Mouse (Mus musculus) lung, postnatal 0 days (tissue): ENCODE measurements around the gene Usp31. TPM values are rescaled to one million over a fixed set of nuclear protein-coding genes. Genes with fewer than 3 reads are reported as not detected.
A peak's percentile ranks its signal among the peaks of the same experiment; 100 is the strongest.

Source experiments
- ATAC-seq: fragments of 200-750 bp; cut with Nextera tagmentation; 2 replicates; pipeline ENCODE4 v1.8.0; 2017; ENCODE audit warnings: moderate library complexity
- DNase-seq: peaks from one replicate; pipeline ENCODE4 v3.0.0-alpha.2; 2016; ENCODE audit warnings: low spot score
- H3K27ac ChIP-seq: fragments of 300-500 bp; sonication (generic); 2 replicates; pipeline ENCODE4 v1.5.1; 2014; ENCODE audit warnings: antibody characterized with exemption, mild to moderate bottlenecking, low read length, mixed read lengths
- H3K27me3 ChIP-seq: fragments of 300-500 bp; sonication (generic); replicated peaks from 2 replicates; pipeline ENCODE4 v1.6.1; 2014; ENCODE audit warnings: low read length, mixed read lengths; ENCODE audit not compliant: insufficient read depth
- H3K36me3 ChIP-seq: fragments of 300-500 bp; sonication (generic); 2 replicates; pipeline ENCODE4 v1.6.1; 2014; ENCODE audit warnings: low read length, mixed read lengths; ENCODE audit not compliant: insufficient read depth
- H3K4me1 ChIP-seq: fragments of 300-500 bp; sonication (generic); 2 replicates; pipeline ENCODE4 v1.6.1; 2014; ENCODE audit warnings: antibody characterized with exemption, low read depth, low read length, mixed read lengths; ENCODE audit not compliant: insufficient read depth
- H3K4me2 ChIP-seq: fragments of 300-500 bp; sonication (generic); replicated peaks from 2 replicates; pipeline ENCODE4 v1.6.1; 2014; ENCODE audit warnings: low read depth, mild to moderate bottlenecking, low read length, moderate library complexity, mixed read lengths
- H3K4me3 ChIP-seq: fragments of 300-500 bp; sonication (generic); 2 replicates; pipeline ENCODE4 v1.5.1; 2014; ENCODE audit warnings: low read depth, low read length
- H3K9ac ChIP-seq: fragments of 300-500 bp; sonication (generic); replicated peaks from 2 replicates; pipeline ENCODE4 v1.6.1; 2014; ENCODE audit warnings: low read depth, mild to moderate bottlenecking
- H3K9me3 ChIP-seq: fragments of 300-500 bp; sonication (generic); 2 replicates; pipeline ENCODE4 v1.6.1; 2016; ENCODE audit warnings: low read length, mixed read lengths
- CTCF ChIP-seq: IDR thresholded peaks from 2 replicates; pipeline ENCODE4 v1.5.1; 2016; ENCODE audit warnings: antibody characterized with exemption, mild to moderate bottlenecking
- EP300 ChIP-seq: IDR thresholded peaks from 2 replicates; pipeline ENCODE4 v1.6.1; 2016; ENCODE audit warnings: antibody characterized with exemption, mild to moderate bottlenecking, control low read depth
- WGBS: fragments of 180-500 bp; shearing (Covaris S2); extraction: QIAGEN DNeasy Blood & Tissue Kit; methylation state at CpG from one replicate; pipeline ENCODE4 v1.1.7; 2014; 5-methylcytosine and 5-hydroxymethylcytosine counted together
- polyA plus RNA-seq: library from polyadenylated mRNA; unstranded; fragments of >200 nt; fragmentation: Nextera tagmentation; extraction: Ambion mirVana; gene quantifications from 2 replicates; pipeline ENCODE4 v1.2.1, GENCODE M21; 2015

The Usp31 gene
- polyA plus RNA-seq, 1 experiment from 2014 or later: 1.5 TPM

GRCm38 (mm10) chr7:121650724-121651123 is 56.3 kb downstream of the Usp31 start:
- Histone ChIP-seq H3K36me3 (peaks cover 23% of the 10 kb centered on the region; the same call in 1 of the 2 replicates), H3K27ac (no peak overlapping the region), H3K4me3 (no peak overlapping the region), H3K4me2 (no peak overlapping the region), H3K27me3 (no peaks in the 10 kb centered on the region), H3K9ac (no peak overlapping the region), H3K4me1 (no peaks in the 10 kb centered on the region), H3K9me3 (no peaks in the 10 kb centered on the region)
- ATAC-seq: no peak
- no peak for TF ChIP-seq EP300
- no peak for TF ChIP-seq CTCF
- 85% methylated on average over 3 of the region's 3 CpGs for WGBS
- DNase-seq: no peak

GRCm38 (mm10) chr7:121640998-121641762 is 65.9 kb downstream of the Usp31 start:
- no peaks in the 10 kb centered on the region for H3K9me3 ChIP-seq
- peaks cover 6% of the 10 kb centered on the region; the same call in 1 of the 2 replicates for H3K36me3 ChIP-seq
- no peak overlapping the region for H3K4me2 ChIP-seq
- H3K27me3 ChIP-seq: no peaks in the 10 kb centered on the region
- H3K9ac ChIP-seq: no peak overlapping the region
- no peak overlapping the region for H3K4me3 ChIP-seq
- H3K4me1 ChIP-seq: no peaks in the 10 kb centered on the region
- no peak overlapping the region for H3K27ac ChIP-seq
- WGBS: 52% methylated on average over 12 of the region's 12 CpGs
- ATAC-seq: peak; percentile 23; the same call in 1 of the 2 replicates
- TF ChIP-seq CTCF: peak; percentile 85
- no peak for TF ChIP-seq EP300
- DNase-seq: peak; percentile 78

DNA sequence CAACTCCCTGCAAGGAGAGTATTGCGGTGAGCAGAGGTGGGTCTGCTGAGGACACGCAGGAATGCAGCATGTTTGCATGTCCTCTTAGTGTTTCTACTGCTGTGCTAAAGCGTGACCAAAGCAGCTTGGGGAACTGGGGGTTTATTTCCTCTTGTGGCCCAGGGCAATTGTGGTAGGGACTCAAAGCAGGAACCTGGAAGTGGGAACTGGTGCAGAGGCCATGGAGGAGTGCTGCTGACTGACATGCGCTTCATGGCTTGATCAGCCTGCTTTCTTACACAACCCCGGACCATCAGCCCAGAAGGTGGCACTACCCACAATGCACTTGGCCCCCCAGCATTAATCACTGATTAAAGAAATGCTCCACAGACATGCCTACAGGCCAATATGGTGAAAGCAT is 70.3 kb downstream of the Usp31 start:
- DNase-seq (no peak), ATAC-seq (no peak)
- Histone ChIP-seq H3K9me3 (no peaks in the 10 kb centered on the region), H3K36me3 (no peaks in the 10 kb centered on the region), H3K4me3 (no peak overlapping the region), H3K27me3 (no peaks in the 10 kb centered on the region), H3K4me1 (no peaks in the 10 kb centered on the region), H3K27ac (no peak overlapping the region), H3K9ac (no peak overlapping the region), H3K4me2 (no peak overlapping the region)
- no peak for TF ChIP-seq CTCF
- no peak for TF ChIP-seq EP300
- 65% methylated on average over 5 of the region's 5 CpGs for WGBS

- Histone ChIP-seq H3K4me3 (no peak overlapping the region), H3K9ac (no peak overlapping the region), H3K27ac (no peak overlapping the region), H3K36me3 (no peaks in the 10 kb centered on the region), H3K4me2 (no peak overlapping the region), H3K4me1 (no peaks in the 10 kb centered on the region), H3K9me3 (no peaks in the 10 kb centered on the region), H3K27me3 (no peaks in the 10 kb centered on the region)
- DNase-seq (no peak), ATAC-seq (no peak)
- 60% methylated on average over 3 of the region's 3 CpGs for WGBS
- no peak for TF ChIP-seq CTCF
- no peak for TF ChIP-seq EP300
Observed at GRCm38 (mm10) chr7:121634236-121634635, 72.8 kb downstream of the Usp31 start.

DNA sequence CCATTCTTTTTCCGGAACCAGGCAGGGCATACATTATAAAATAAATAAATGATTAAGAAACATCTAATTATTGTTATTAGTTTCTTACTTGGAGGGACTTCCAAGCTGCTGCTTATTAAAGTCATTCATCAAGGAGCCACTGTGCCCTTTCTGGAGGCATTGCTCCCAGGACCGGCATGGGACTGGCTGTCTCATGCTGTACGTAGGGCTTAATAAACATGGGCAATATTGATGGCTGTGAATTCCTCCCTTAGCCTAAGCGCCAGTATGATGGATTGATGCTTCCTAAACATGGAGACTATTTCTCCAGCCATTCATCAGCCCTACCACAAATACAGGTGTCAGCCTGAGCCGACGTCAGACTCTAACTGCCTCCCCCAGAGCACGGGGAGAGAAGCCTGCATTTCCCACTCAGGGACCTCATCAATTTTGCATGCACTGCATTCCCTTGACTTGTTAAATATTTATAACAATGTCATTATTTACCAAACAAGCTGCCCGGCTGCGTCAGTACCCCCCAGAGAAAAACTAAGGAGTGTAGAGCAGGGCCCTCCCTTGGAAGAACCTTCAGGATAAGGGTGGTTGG is 84.1 kb downstream of the Usp31 start:
- no peak for ATAC-seq
- Histone ChIP-seq H3K36me3 (no peaks in the 10 kb centered on the region), H3K27ac (no peak overlapping the region), H3K4me3 (no peak overlapping the region), H3K4me1 (no peaks in the 10 kb centered on the region), H3K27me3 (no peaks in the 10 kb centered on the region), H3K9me3 (no peaks in the 10 kb centered on the region), H3K9ac (no peak overlapping the region), H3K4me2 (no peak overlapping the region)
- TF ChIP-seq EP300 (no peak), CTCF (no peak)
- WGBS: 27% methylated on average over 9 of the region's 9 CpGs
- no peak for DNase-seq

- no peak overlapping the region for H3K9ac ChIP-seq
- H3K4me1 ChIP-seq: no peaks in the 10 kb centered on the region
- no peak for ATAC-seq
- no peak for TF ChIP-seq CTCF
- no peak for TF ChIP-seq EP300
- no peak overlapping the region for H3K4me2 ChIP-seq
- no peak for DNase-seq
- no peaks in the 10 kb centered on the region for H3K27me3 ChIP-seq
- no peaks in the 10 kb centered on the region for H3K36me3 ChIP-seq
- no peaks in the 10 kb centered on the region for H3K9me3 ChIP-seq
- WGBS: 36% methylated on average over 6 of the region's 6 CpGs
- no peak overlapping the region for H3K4me3 ChIP-seq
- no peak overlapping the region for H3K27ac ChIP-seq
Observed at GRCm38 (mm10) chr7:121622433-121622832, 84.6 kb downstream of the Usp31 start.
